Mouse (Mus musculus) lung, embryonic 14.5 days (tissue): Measurements from ENCODE around the gene Tac2. TPM values are rescaled to one million over a fixed set of nuclear protein-coding genes. Genes with fewer than 3 reads are reported as not detected.
A peak's percentile ranks its signal among the peaks of the same experiment; 100 is the strongest.

ENCODE experiments used
- ATAC-seq: fragments of 200-750 bp; cut with Nextera tagmentation; 2 replicates; pipeline ENCODE4 v1.8.0; 2017; ENCODE audit warnings: mild to moderate bottlenecking, moderate TSS enrichment, moderate library complexity; ENCODE audit not compliant: insufficient read depth
- DNase-seq: peaks from one replicate; pipeline ENCODE4 v3.0.0-alpha.2; 2015
- H3K27ac ChIP-seq: fragments of 300-500 bp; sonication (generic); 2 replicates; pipeline ENCODE4 v1.5.1; 2014; ENCODE audit warnings: low read depth, mild to moderate bottlenecking, moderate library complexity
- H3K27me3 ChIP-seq: fragments of 300-500 bp; sonication (generic); 2 replicates; pipeline ENCODE4 v1.6.1; 2014; ENCODE audit warnings: low read length, control low read depth; ENCODE audit not compliant: insufficient read depth
- H3K36me3 ChIP-seq: fragments of 300-500 bp; sonication (generic); 2 replicates; pipeline ENCODE4 v1.6.1; 2014; ENCODE audit warnings: control low read depth; ENCODE audit not compliant: insufficient read depth
- H3K4me1 ChIP-seq: fragments of 300-500 bp; sonication (generic); 2 replicates; pipeline ENCODE4 v1.6.1; 2014; ENCODE audit warnings: antibody characterized with exemption, control low read depth; ENCODE audit not compliant: insufficient read depth
- H3K4me2 ChIP-seq: fragments of 300-500 bp; sonication (generic); 2 replicates; pipeline ENCODE4 v1.6.1; 2014; ENCODE audit warnings: mild to moderate bottlenecking
- H3K4me3 ChIP-seq: fragments of 300-500 bp; sonication (generic); 2 replicates; pipeline ENCODE4 v1.5.1; 2014; ENCODE audit warnings: low read depth, low read length
- H3K9ac ChIP-seq: fragments of 300-500 bp; sonication (generic); 2 replicates; pipeline ENCODE4 v1.6.1; 2014
- H3K9me3 ChIP-seq: fragments of 300-500 bp; sonication (generic); 2 replicates; pipeline ENCODE4 v1.6.1; 2016; ENCODE audit warnings: low read depth, low read length, control low read depth
- CTCF ChIP-seq: IDR thresholded peaks from 2 replicates; pipeline ENCODE4 v1.5.1; 2016; ENCODE audit warnings: antibody characterized with exemption, low read depth
- WGBS: fragments of 180-500 bp; shearing (Covaris S2); extraction: QIAGEN DNeasy Blood & Tissue Kit; methylation state at CpG from one replicate; pipeline ENCODE4 v1.1.7; 2014; 5-methylcytosine and 5-hydroxymethylcytosine counted together
- polyA plus RNA-seq: library from polyadenylated mRNA; unstranded; fragments of >200 nt; fragmentation: Nextera tagmentation; extraction: Ambion mirVana; gene quantifications from 2 replicates; pipeline ENCODE4 v1.2.1, GENCODE M21; 2014

The Tac2 gene
- polyA plus RNA-seq, 1 experiment from 2014 or later, result not detected

DNA sequence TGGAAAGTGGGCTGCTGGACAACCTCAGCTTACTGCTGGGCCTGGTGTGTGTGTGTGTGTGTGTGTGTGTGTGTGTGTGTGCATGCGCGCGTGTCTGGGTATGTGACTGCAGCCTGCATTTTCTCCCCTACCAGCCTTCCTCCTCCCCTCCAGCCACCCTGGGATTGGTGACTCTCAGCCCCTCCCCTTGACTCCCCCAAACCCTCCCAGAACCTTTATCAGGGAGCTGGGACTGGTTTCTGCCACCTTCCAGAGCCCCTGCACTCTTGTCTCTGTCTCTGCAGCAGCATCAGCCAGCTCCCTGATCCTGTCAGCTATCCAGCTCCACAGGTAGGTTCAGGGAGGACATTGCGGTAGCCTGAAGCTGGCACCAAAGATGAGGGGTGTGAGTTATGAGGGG lies 858 bp downstream of the Tac2 start:
- ATAC-seq, result no peak

DNA sequence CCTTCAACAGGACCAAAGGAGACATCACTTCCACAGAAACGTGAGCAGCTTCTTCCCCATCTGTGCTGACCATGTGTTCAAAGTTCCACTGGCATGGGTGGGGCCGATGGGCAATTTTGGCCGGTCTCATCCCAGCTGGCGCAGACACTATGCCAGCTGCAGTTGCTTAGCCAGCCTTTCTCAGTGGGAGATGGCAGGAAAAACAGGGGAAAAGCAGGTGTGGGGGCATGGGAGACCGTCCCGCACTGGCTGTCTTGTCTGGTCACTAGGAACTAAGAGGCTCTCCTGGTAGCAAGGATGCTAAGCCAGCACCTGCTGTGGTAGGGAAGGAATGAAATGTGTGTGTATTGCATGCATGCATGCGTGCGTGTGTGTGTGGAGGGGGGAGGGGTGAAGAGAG lies 4.2 kb downstream of the Tac2 start:
- Histone ChIP-seq H3K27ac (no peak overlapping the region), H3K9ac (no peak overlapping the region), H3K36me3 (no peaks in the 10 kb centered on the region), H3K27me3 (0 out of 2 replicates have a peak, but pooled peaks cover 2% of the 10 kb centered on the region), H3K4me1 (no peaks in the 10 kb centered on the region), H3K9me3 (no peaks in the 10 kb centered on the region), H3K4me3 (no peak overlapping the region), H3K4me2 (no peak overlapping the region)
- no peak for DNase-seq
- TF ChIP-seq CTCF, result no peak
- 71% methylated on average over 8 of the region's 8 CpGs for WGBS
- ATAC-seq, result no peak

More for the DNA sequence above, 858 bp downstream of the Tac2 start:
- Histone ChIP-seq H3K9ac (no peak overlapping the region), H3K4me2 (no peak overlapping the region), H3K4me1 (peaks cover 2% of the 10 kb centered on the region; the same call in 1 of the 2 replicates), H3K27me3 (peaks cover 7% of the 10 kb centered on the region; the same call in 1 of the 2 replicates), H3K36me3 (no peaks in the 10 kb centered on the region), H3K27ac (no peak overlapping the region), H3K9me3 (no peaks in the 10 kb centered on the region), H3K4me3 (no peak overlapping the region)
- TF ChIP-seq CTCF, result no peak
- 48% methylated on average over 4 of the region's 4 CpGs for WGBS
- DNase-seq, result no peak

DNA sequence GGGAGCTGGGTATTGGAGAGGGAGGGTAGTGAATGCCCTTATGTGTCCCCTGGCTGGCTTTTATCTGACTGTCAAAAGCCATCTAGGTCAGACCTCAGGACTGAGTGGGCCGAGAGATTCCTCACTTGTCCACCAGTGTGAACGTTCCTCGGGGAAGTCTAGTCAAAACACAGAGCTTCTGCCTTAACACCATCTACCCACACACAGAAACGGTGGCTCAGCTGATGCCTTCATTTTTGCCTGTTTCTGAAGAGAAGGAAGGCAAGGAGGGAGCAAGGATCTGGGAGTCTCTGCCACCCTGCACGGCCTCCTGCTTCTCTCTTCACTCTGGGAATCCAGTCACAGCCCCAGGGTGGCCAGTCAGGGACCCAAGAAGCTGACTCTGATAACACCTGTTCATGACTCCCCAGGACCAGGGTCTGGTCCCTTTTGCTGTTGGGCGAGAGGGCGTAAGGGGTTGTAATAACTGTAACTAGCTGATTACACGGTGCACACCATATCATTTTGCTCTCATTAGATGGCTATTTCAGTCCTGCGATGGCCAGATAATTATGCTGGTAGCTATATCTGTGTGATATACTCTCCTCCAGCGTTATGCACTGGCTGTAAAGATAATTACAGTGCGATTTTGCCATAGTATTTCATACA lies 6.1 kb downstream of the Tac2 start:
- no peaks in the 10 kb centered on the region for H3K36me3 ChIP-seq
- no peaks in the 10 kb centered on the region for H3K4me1 ChIP-seq
- 60% methylated on average over 11 of the region's 11 CpGs for WGBS
- no peaks in the 10 kb centered on the region for H3K9me3 ChIP-seq
- no peak overlapping the region for H3K4me3 ChIP-seq
- no peak overlapping the region for H3K4me2 ChIP-seq
- TF ChIP-seq CTCF, result no peak
- DNase-seq (no peak), ATAC-seq (peak; percentile 29; the same call in 1 of the 2 replicates)
- H3K9ac ChIP-seq, result no peak overlapping the region
- no peak overlapping the region for H3K27ac ChIP-seq
- 0 out of 2 replicates have a peak, but pooled peaks cover 2% of the 10 kb centered on the region for H3K27me3 ChIP-seq

DNA sequence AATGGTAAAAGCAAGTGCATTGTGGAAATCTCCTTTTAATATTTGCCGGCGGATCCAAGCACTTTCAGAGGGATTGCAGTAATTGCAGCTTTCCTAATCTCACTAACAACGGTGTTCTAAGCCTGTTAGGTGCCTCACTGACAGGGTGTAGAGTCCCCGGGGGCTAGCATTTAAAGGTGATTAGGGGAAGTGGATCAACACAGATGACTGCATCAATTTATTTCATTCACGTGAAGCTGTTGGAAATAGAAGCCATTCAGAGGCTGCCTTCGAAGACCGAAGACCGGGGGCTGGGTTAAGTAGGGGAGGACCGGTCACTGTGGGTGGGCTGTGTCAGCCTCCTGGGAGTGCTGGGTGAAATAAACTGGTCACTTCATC lies 6.6 kb downstream of the Tac2 start:
- H3K27ac ChIP-seq, result no peak overlapping the region
- ATAC-seq (no peak), DNase-seq (no peak)
- no peaks in the 10 kb centered on the region for H3K9me3 ChIP-seq
- WGBS, result 36% methylated on average over 9 of the region's 9 CpGs
- H3K9ac ChIP-seq, result no peak overlapping the region
- no peak overlapping the region for H3K4me2 ChIP-seq
- no peak overlapping the region for H3K4me3 ChIP-seq
- TF ChIP-seq CTCF, result no peak
- no peaks in the 10 kb centered on the region for H3K4me1 ChIP-seq
- 0 out of 2 replicates have a peak, but pooled peaks cover 1% of the 10 kb centered on the region for H3K27me3 ChIP-seq
- no peaks in the 10 kb centered on the region for H3K36me3 ChIP-seq

DNA sequence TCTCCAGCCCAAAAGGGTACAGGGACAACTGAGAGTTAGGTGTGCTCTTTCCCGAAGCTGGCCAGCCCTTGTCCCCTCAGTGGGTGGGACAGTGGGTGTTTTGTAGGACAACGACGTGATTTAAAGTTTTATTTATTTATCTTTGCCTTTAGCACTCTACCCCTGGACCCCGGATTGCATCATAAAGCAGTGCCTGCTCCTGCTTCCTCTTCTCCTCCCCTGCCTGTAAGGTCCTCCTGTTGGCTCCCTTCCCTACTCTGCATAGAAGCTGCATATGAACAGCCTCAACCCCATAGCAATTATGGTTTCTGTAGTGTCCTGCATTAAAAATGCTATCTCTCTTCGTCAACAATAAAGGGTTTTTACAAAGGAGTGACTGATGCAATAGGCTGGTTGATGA lies 7.1 kb downstream of the Tac2 start:
- Histone ChIP-seq H3K27me3 (no peaks in the 10 kb centered on the region), H3K9ac (no peak overlapping the region), H3K4me3 (no peak overlapping the region), H3K4me1 (no peaks in the 10 kb centered on the region), H3K36me3 (no peaks in the 10 kb centered on the region), H3K4me2 (no peak overlapping the region), H3K27ac (no peak overlapping the region), H3K9me3 (no peaks in the 10 kb centered on the region)
- DNase-seq, result no peak
- ATAC-seq, result no peak
- no peak for TF ChIP-seq CTCF
- WGBS, result 21% methylated on average over 5 of the region's 5 CpGs

DNA sequence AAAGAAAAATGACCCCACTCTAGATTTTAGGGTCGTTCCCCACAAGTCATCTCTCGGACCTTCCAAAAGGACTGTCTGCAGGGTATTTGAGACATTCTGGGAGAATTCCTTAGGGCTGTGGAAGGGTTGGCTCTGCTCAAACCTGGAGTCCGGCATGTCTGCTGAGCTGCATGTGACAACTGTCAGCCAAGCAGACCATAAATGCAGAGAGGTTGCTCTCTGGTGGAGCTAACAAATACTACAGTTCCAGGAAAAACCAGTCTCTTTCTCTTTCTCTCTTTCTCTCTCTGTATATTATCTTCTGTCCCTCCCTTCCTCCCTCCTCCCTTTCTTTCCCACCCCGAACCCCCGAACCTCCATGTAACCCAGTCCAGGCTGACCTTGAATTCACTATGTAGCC lies 10.2 kb downstream of the Tac2 start:
- WGBS, result 35% methylated on average over 5 of the region's 5 CpGs
- Histone ChIP-seq H3K9ac (no peak overlapping the region), H3K27ac (no peak overlapping the region), H3K4me2 (no peak overlapping the region), H3K4me1 (no peaks in the 10 kb centered on the region), H3K9me3 (no peaks in the 10 kb centered on the region), H3K27me3 (no peaks in the 10 kb centered on the region), H3K4me3 (no peak overlapping the region), H3K36me3 (no peaks in the 10 kb centered on the region)
- DNase-seq, result peak; percentile 77
- no peak for ATAC-seq
- TF ChIP-seq CTCF, result peak; percentile 70

DNA sequence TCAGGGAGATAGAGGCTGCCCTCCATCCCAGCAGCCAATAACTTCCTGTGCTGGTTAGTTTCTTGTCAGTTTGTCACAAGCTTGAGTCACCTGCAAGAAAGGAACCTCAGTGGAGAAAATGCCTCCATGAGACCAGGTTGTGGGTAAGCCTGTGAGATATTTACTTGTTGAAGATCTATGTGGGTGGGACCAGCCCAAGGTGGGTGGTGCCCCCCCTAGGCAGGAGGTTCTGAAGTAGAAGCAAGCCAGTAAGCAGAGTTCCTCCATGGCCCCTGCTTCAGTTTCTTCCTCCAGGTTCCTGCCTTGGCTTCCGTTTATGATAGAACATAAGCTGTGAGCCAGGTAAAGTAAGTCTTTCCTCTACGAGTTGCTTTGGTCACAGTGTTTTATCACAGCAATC lies 12.0 kb downstream of the Tac2 start:
- no peak overlapping the region for H3K4me3 ChIP-seq
- no peaks in the 10 kb centered on the region for H3K9me3 ChIP-seq
- H3K36me3 ChIP-seq, result peaks cover under 1% of the 10 kb centered on the region; the same call in 1 of the 2 replicates
- H3K27ac ChIP-seq, result no peak overlapping the region
- no peaks in the 10 kb centered on the region for H3K27me3 ChIP-seq
- peaks cover 7% of the 10 kb centered on the region; the same call in 1 of the 2 replicates for H3K4me1 ChIP-seq
- no peak for DNase-seq
- no peak for ATAC-seq
- WGBS, result 76% methylated on average over 2 of the region's 2 CpGs
- no peak overlapping the region for H3K4me2 ChIP-seq
- H3K9ac ChIP-seq, result no peak overlapping the region
- no peak for TF ChIP-seq CTCF
